Mouse (Mus musculus) neural tube, embryonic 10.5 days (tissue): ENCODE data around the gene Hmga1.

Experiments used
- DNase-seq: peaks from one replicate; pipeline ENCODE4 v3.0.0-alpha.2; 2017; ENCODE audit warnings: low spot score; ENCODE audit errors: extremely low spot score

Hmga1 gene

GRCm38 (mm10) chr17:27586661-27587060 is 30.4 kb downstream of the Hmga1 start:
- no peak for DNase-seq

GRCm38 (mm10) chr17:27587252-27587651 is 31.0 kb downstream of the Hmga1 start:
- DNase-seq: no peak

- no peak for DNase-seq
Measured at GRCm38 (mm10) chr17:27588231-27588630, 31.9 kb downstream of the Hmga1 start.

GRCm38 (mm10) chr17:27591826-27592564 is 35.7 kb downstream of the Hmga1 start:
- no peak for DNase-seq

GRCm38 (mm10) chr17:27592565-27592910 is 36.2 kb downstream of the Hmga1 start:
- no peak for DNase-seq

- DNase-seq: no peak
Measured at GRCm38 (mm10) chr17:27595659-27596375, 39.5 kb downstream of the Hmga1 start.

GRCm38 (mm10) chr17:27596376-27597190 is 40.3 kb downstream of the Hmga1 start:
- DNase-seq: no peak

GRCm38 (mm10) chr17:27600286-27600685 is 44.0 kb downstream of the Hmga1 start:
- DNase-seq: no peak

GRCm38 (mm10) chr17:27600869-27601268 is 44.6 kb downstream of the Hmga1 start:
- no peak for DNase-seq

GRCm38 (mm10) chr17:27603036-27603435 is 46.7 kb downstream of the Hmga1 start:
- DNase-seq: no peak

- DNase-seq: no peak
Measured at GRCm38 (mm10) chr17:27603522-27604234, 47.4 kb downstream of the Hmga1 start.

GRCm38 (mm10) chr17:27609576-27609975 is 53.3 kb downstream of the Hmga1 start:
- DNase-seq: no peak

- no peak for DNase-seq
Measured at GRCm38 (mm10) chr17:27610679-27611518, 54.6 kb downstream of the Hmga1 start.

- DNase-seq: no peak
Measured at GRCm38 (mm10) chr17:27611519-27611884, 55.2 kb downstream of the Hmga1 start.

GRCm38 (mm10) chr17:27611994-27612393 is 55.7 kb downstream of the Hmga1 start:
- DNase-seq: no peak

GRCm38 (mm10) chr17:27613016-27613415 is 56.7 kb downstream of the Hmga1 start:
- DNase-seq: no peak
